ENCODE assay signal across 8 mouse cellular contexts in genomic region chr12:20196386-20196785, GRCm38 (mm10).
DNase-seq lines count a peak whose midpoint lies in the region; ATAC-seq and TF ChIP-seq lines count a peak whose summit lies in the region.
"Not testable (repeated sequence)": the region's sequence is repeated elsewhere in the genome, so short reads cannot be mapped to it uniquely, and the experiment has no call there.

No protein-coding gene starts in this region.

- H3K27me3 ChIP-seq in E14TG2a.4 (ENCODE audit: insufficient read depth, low read length); forebrain, embryonic 12.5 days; heart, embryonic 15.5 days; liver, embryonic 14.5 days (ENCODE audit: control insufficient read depth, insufficient read depth, low read length); midbrain, postnatal 0 days (ENCODE audit: insufficient read depth, low read length); stomach, embryonic 16.5 days (ENCODE audit: control insufficient read depth, insufficient read depth, low read length): not testable (repeated sequence)

- DNase-seq in kidney, adult 18-20 months = peak; percentile 2
- peak in 2 of 3 experiments; percentile 0 to 16 for DNase-seq in liver, embryonic 14.5 days (ENCODE audit: low read depth in 3 of 3, low spot score in 3 of 3)
- DNase-seq in midbrain, postnatal 0 days (ENCODE audit: low spot score) = peak; percentile 5

- H3K9ac ChIP-seq in forebrain, embryonic 12.5 days = peak overlapping the region; percentile 12; the same call in 1 of the 2 replicates
- peak overlapping the region; percentile 52; the same call in 1 of the 2 replicates for H3K9ac ChIP-seq in heart, embryonic 15.5 days
- not testable (repeated sequence) for H3K9ac ChIP-seq in liver, embryonic 14.5 days (replicated peaks); midbrain, postnatal 0 days (replicated peaks; ENCODE audit: low read length, poor library complexity, severe bottlenecking)
- peak overlapping the region; percentile 61; the same call in 1 of the 2 replicates for H3K9ac ChIP-seq in stomach, embryonic 16.5 days (ENCODE audit: low read length)

- 11% methylated on average over 6 of the region's 42 CpGs for WGBS in forebrain, embryonic 12.5 days
- WGBS in heart, embryonic 15.5 days = 1% methylated on average over 23 of the region's 42 CpGs
- whole genome bisulfite sequencing in liver, embryonic 14.5 days (ENCODE audit: insufficient replicate concordance) = 1% methylated on average over 16 of the region's 42 CpGs
- 3% methylated on average over 25 of the region's 42 CpGs for WGBS in midbrain, postnatal 0 days
- 2% methylated on average over 29 of the region's 42 CpGs for WGBS in stomach, embryonic 16.5 days

- not testable (repeated sequence) for TF ChIP-seq CTCF in E14TG2a.4 (conservative IDR thresholded peaks at IDR 0.05; ENCODE audit: low read length); liver, embryonic 14.5 days (IDR thresholded peaks at IDR 0.05; ENCODE audit: low read depth); midbrain, postnatal 0 days (IDR thresholded peaks at IDR 0.05)

- H3K27ac ChIP-seq in brown adipose tissue, adult 24 weeks (replicated peaks; ENCODE audit: low read depth, low read length); forebrain, embryonic 12.5 days; heart, embryonic 15.5 days; liver, embryonic 14.5 days; midbrain, postnatal 0 days (ENCODE audit: low read depth, low read length); stomach, embryonic 16.5 days (ENCODE audit: low read length): not testable (repeated sequence)

- TF ChIP-seq EP300 in liver, embryonic 14.5 days (IDR thresholded peaks at IDR 0.05; ENCODE audit: low read depth) = not testable (repeated sequence)

- not testable (repeated sequence) for H3K9me3 ChIP-seq in E14TG2a.4 (ENCODE audit: low read length); forebrain, embryonic 12.5 days; heart, embryonic 15.5 days (replicated peaks); liver, embryonic 14.5 days (ENCODE audit: control insufficient read depth, low read length); midbrain, postnatal 0 days (ENCODE audit: low read length); stomach, embryonic 16.5 days (replicated peaks; ENCODE audit: control insufficient read depth, low read length)

- not testable (repeated sequence) for H3K4me1 ChIP-seq in E14TG2a.4 (replicated peaks; ENCODE audit: low read depth, low read length); brown adipose tissue, adult 24 weeks (ENCODE audit: control insufficient read depth, insufficient read depth, insufficient read length, low read length); forebrain, embryonic 12.5 days; heart, embryonic 15.5 days (replicated peaks); liver, embryonic 14.5 days (replicated peaks; ENCODE audit: control insufficient read depth in 2 of 2, insufficient read depth in 2 of 2, low read length in 1 of 2); midbrain, postnatal 0 days (ENCODE audit: insufficient read depth, low read length); stomach, embryonic 16.5 days (ENCODE audit: control insufficient read depth, insufficient read depth, low read length)

- H3K36me3 ChIP-seq in E14TG2a.4 (ENCODE audit: insufficient read depth, low read length); forebrain, embryonic 12.5 days (replicated peaks); heart, embryonic 15.5 days; liver, embryonic 14.5 days (replicated peaks; ENCODE audit: control insufficient read depth, insufficient read depth, low read depth); midbrain, postnatal 0 days (ENCODE audit: insufficient read depth, low read length); stomach, embryonic 16.5 days (ENCODE audit: control insufficient read depth, insufficient read depth, low read length): not testable (repeated sequence)

- H3K4me3 ChIP-seq in E14TG2a.4 (replicated peaks; ENCODE audit: low read length) = peak overlapping the region; percentile 89
- peak overlapping the region; percentile 25; the same call in 1 of the 2 replicates for H3K4me3 ChIP-seq in brown adipose tissue, adult 24 weeks (ENCODE audit: insufficient read depth, low read depth, low read length)
- peak overlapping the region; percentile 42 for H3K4me3 ChIP-seq in forebrain, embryonic 12.5 days (replicated peaks)
- peak overlapping the region; percentile 54 for H3K4me3 ChIP-seq in heart, embryonic 15.5 days
- peak overlapping the region; percentile 21 to 33; a peak in 3 of 4 replicates for H3K4me3 ChIP-seq in liver, embryonic 14.5 days (ENCODE audit: insufficient read depth in 1 of 2, low read depth in 2 of 2, low read length in 2 of 2)
- H3K4me3 ChIP-seq in midbrain, postnatal 0 days (ENCODE audit: low read depth, low read length) = peak overlapping the region; percentile 26
- H3K4me3 ChIP-seq in stomach, embryonic 16.5 days (replicated peaks; ENCODE audit: low read length) = peak overlapping the region; percentile 49

- peak overlapping the region; percentile 46 for H3K4me2 ChIP-seq in forebrain, embryonic 12.5 days
- peak overlapping the region; percentile 58 for H3K4me2 ChIP-seq in heart, embryonic 15.5 days
- H3K4me2 ChIP-seq in liver, embryonic 14.5 days (ENCODE audit: low read depth) = not testable (repeated sequence)
- peak overlapping the region; percentile 12; the same call in 1 of the 2 replicates for H3K4me2 ChIP-seq in midbrain, postnatal 0 days (ENCODE audit: low read depth, low read length, poor library complexity, severe bottlenecking)
- H3K4me2 ChIP-seq in stomach, embryonic 16.5 days (ENCODE audit: low read depth, low read length) = peak overlapping the region; percentile 43

- not testable (repeated sequence) for ATAC-seq in forebrain, embryonic 12.5 days (ENCODE audit: low FRiP score); heart, embryonic 15.5 days (replicated peaks; ENCODE audit: insufficient number of reproducible peaks, insufficient read depth, low FRiP score, low read depth); liver, embryonic 14.5 days (ENCODE audit: insufficient read depth); midbrain, postnatal 0 days (ENCODE audit: low FRiP score); stomach, embryonic 16.5 days (ENCODE audit: insufficient read depth, low FRiP score)

Comparison
In these comparisons a context has a peak if more than half of its experiments do, and no peak if none do; other contexts are left out.
1. H3K4me3 ChIP-seq: peak in every context shown above with its lines; median percentile 89 in E14TG2a.4; 54 in heart, embryonic 15.5 days; 49 in stomach, embryonic 16.5 days; 42 in forebrain, embryonic 12.5 days; 27 in liver, embryonic 14.5 days; 26 in midbrain, postnatal 0 days; 25 in brown adipose tissue, adult 24 weeks.